Mouse (Mus musculus) CH12.LX (cell line): ENCODE data around the gene Gm10198. TPM values are rescaled to one million over a fixed set of nuclear protein-coding genes. Genes with fewer than 3 reads are reported as not detected.

ENCODE experiments used
- DNase-seq: peaks from one replicate; pipeline ENCODE4 v3.0.0-alpha.2; 2013; ENCODE audit errors: extremely low read depth
- H3K27ac ChIP-seq: 2 replicates; pipeline ENCODE4 v1.5.1; 2012; ENCODE audit warnings: low read depth, mild to moderate bottlenecking, control low read depth, moderate library complexity; ENCODE audit not compliant: insufficient read depth
- H3K27me3 ChIP-seq: replicated peaks from 2 replicates; pipeline ENCODE3; 2012; ENCODE audit warnings: inconsistent platforms
- H3K36me3 ChIP-seq, 2 experiments: replicated peaks in 1 of 2; 2 replicates each; pipeline versions ENCODE3 to v1.6.1; 2012; ENCODE audit warnings: inconsistent platforms in 1 of 2, low read length in 1 of 2, mild to moderate bottlenecking in 1 of 2, mixed read lengths in 1 of 2, moderate library complexity in 1 of 2; ENCODE audit not compliant: control insufficient read depth in 1 of 2, insufficient read depth in 1 of 2
- H3K4me1 ChIP-seq, 2 experiments: 2 replicates each; pipeline ENCODE4 v1.6.1; 2012; ENCODE audit warnings: inconsistent platforms in 1 of 2, moderate library complexity in 1 of 2; ENCODE audit not compliant: insufficient read depth in 2 of 2, control insufficient read depth in 1 of 2
- H3K4me2 ChIP-seq: 2 replicates; pipeline ENCODE4 v1.6.1; 2012; ENCODE audit warnings: low read depth, mild to moderate bottlenecking, control low read depth; ENCODE audit not compliant: poor library complexity, insufficient read depth, severe bottlenecking
- H3K4me3 ChIP-seq, 3 experiments: fragments of 150-350 bp in 1 of 3; sonication (generic) in 1 of 3; replicated peaks in 1 of 3; 2 replicates each; pipeline versions ENCODE3 to v1.5.1; 2011 to 2012; ENCODE audit warnings: low read depth in 2 of 3, low read length in 2 of 3, mild to moderate bottlenecking in 2 of 3, moderate library complexity in 2 of 3, control low read depth in 1 of 3, improper control_type of control experiment in 1 of 3, inconsistent platforms in 1 of 3, mixed read lengths in 1 of 3; ENCODE audit not compliant: poor library complexity in 1 of 3
- H3K79me2 ChIP-seq: replicated peaks from 2 replicates; pipeline ENCODE4 v1.6.1; 2012; ENCODE audit warnings: mild to moderate bottlenecking, moderate library complexity; ENCODE audit not compliant: control insufficient read depth, poor library complexity, insufficient read depth, severe bottlenecking; ENCODE audit errors: extremely low read depth
- H3K9ac ChIP-seq: 2 replicates; pipeline ENCODE4 v1.6.1; 2012; ENCODE audit warnings: low read depth, mild to moderate bottlenecking, control low read depth, moderate library complexity; ENCODE audit not compliant: insufficient read depth
- H3K9me3 ChIP-seq: replicated peaks from 2 replicates; pipeline ENCODE3; 2012; ENCODE audit warnings: low read length, inconsistent platforms, mixed read lengths
- CHD1 ChIP-seq: IDR thresholded peaks from 2 replicates; pipeline ENCODE4 v1.6.1; 2012; ENCODE audit warnings: low read depth, low read length, improper control_type of control experiment, inconsistent platforms
- CTCF ChIP-seq, 2 experiments: IDR thresholded peaks in 1 of 2; conservative IDR thresholded peaks in 1 of 2; 2 replicates each; pipeline ENCODE4 v1.5.1; 2011 to 2012; ENCODE audit warnings: low read depth in 2 of 2, low read length in 2 of 2, improper control_type of control experiment in 1 of 2, inconsistent platforms in 1 of 2, mild to moderate bottlenecking in 1 of 2, moderate library complexity in 1 of 2
- E2F4 ChIP-seq: IDR thresholded peaks from 2 replicates; pipeline ENCODE4 v1.6.1; 2011; ENCODE audit warnings: low read depth, low read length, improper control_type of control experiment; ENCODE audit not compliant: insufficient replicate concordance
- ELF1 ChIP-seq: IDR thresholded peaks from 2 replicates; pipeline ENCODE4 v1.6.1; 2014; ENCODE audit warnings: low read depth, mild to moderate bottlenecking, inconsistent platforms, low read length, improper control_type of control experiment
- EP300 ChIP-seq: IDR thresholded peaks from 2 replicates; pipeline ENCODE4 v1.6.1; 2011; ENCODE audit warnings: low read length, improper control_type of control experiment
- ETS1 ChIP-seq: conservative IDR thresholded peaks from 2 replicates; pipeline ENCODE4 v1.6.1; 2012; ENCODE audit warnings: low read depth, mild to moderate bottlenecking, inconsistent platforms, low read length, improper control_type of control experiment, moderate library complexity
- GABPA ChIP-seq: IDR thresholded peaks from 2 replicates; pipeline ENCODE4 v1.6.1; 2012; ENCODE audit warnings: low read depth, low read length, improper control_type of control experiment, inconsistent platforms; ENCODE audit not compliant: insufficient replicate concordance
- HCFC1 ChIP-seq: IDR thresholded peaks from 2 replicates; pipeline ENCODE4 v1.6.1; 2012; ENCODE audit warnings: low read depth, mild to moderate bottlenecking, inconsistent platforms, low read length, improper control_type of control experiment
- KAT2A ChIP-seq: IDR thresholded peaks from 2 replicates; pipeline ENCODE4 v1.6.1; 2012; ENCODE audit warnings: low read length, improper control_type of control experiment, inconsistent platforms; ENCODE audit not compliant: insufficient replicate concordance
- MAX ChIP-seq: IDR thresholded peaks from 2 replicates; pipeline ENCODE4 v1.6.1; 2011; ENCODE audit warnings: low read length, improper control_type of control experiment
- MAZ ChIP-seq: IDR thresholded peaks from 2 replicates; pipeline ENCODE4 v1.6.1; 2012; ENCODE audit warnings: low read depth, mild to moderate bottlenecking, inconsistent platforms, low read length, improper control_type of control experiment, moderate library complexity
- MEF2A ChIP-seq: IDR thresholded peaks from 2 replicates; pipeline ENCODE4 v1.6.1; 2014; ENCODE audit warnings: low read depth, mild to moderate bottlenecking, inconsistent platforms, low read length, improper control_type of control experiment, borderline replicate concordance
- MXI1 ChIP-seq: IDR thresholded peaks from 2 replicates; pipeline ENCODE4 v1.6.1; 2011; ENCODE audit warnings: mild to moderate bottlenecking, low read depth, low read length, improper control_type of control experiment
- NRF1 ChIP-seq: IDR thresholded peaks from 2 replicates; pipeline ENCODE4 v1.6.1; 2014; ENCODE audit warnings: low read depth, mild to moderate bottlenecking, inconsistent platforms, low read length, improper control_type of control experiment, moderate library complexity
- PAX5 ChIP-seq: IDR thresholded peaks from 2 replicates; pipeline ENCODE4 v1.6.1; 2012; ENCODE audit warnings: low read length, inconsistent platforms, mixed read lengths
- POLR2A ChIP-seq: IDR thresholded peaks from 2 replicates; pipeline ENCODE4 v1.6.1; 2011; ENCODE audit warnings: low read depth, mild to moderate bottlenecking, improper control_type of control experiment, low read length
- RCOR1 ChIP-seq: conservative IDR thresholded peaks from 2 replicates; pipeline ENCODE4 v1.6.1; 2012; ENCODE audit warnings: low read depth, mild to moderate bottlenecking, inconsistent platforms, low read length, improper control_type of control experiment
- TCF12 ChIP-seq: IDR thresholded peaks from 2 replicates; pipeline ENCODE4 v1.6.1; 2014; ENCODE audit warnings: low read depth, mild to moderate bottlenecking, inconsistent platforms, low read length, improper control_type of control experiment
- UBTF ChIP-seq: IDR thresholded peaks from 2 replicates; pipeline ENCODE4 v1.6.1; 2012; ENCODE audit warnings: low read depth, mild to moderate bottlenecking, inconsistent platforms, low read length, improper control_type of control experiment, moderate library complexity
- USF2 ChIP-seq: conservative IDR thresholded peaks from 2 replicates; pipeline ENCODE4 v1.6.1; 2011; ENCODE audit warnings: low read depth, low read length, improper control_type of control experiment
- ZC3H11A ChIP-seq: IDR thresholded peaks from 2 replicates; pipeline ENCODE4 v1.6.1; 2012; ENCODE audit warnings: low read depth, mild to moderate bottlenecking, inconsistent platforms, low read length, improper control_type of control experiment
- ZKSCAN1 ChIP-seq: IDR thresholded peaks from 2 replicates; pipeline ENCODE4 v1.6.1; 2012; ENCODE audit warnings: low read depth, inconsistent platforms, low read length, improper control_type of control experiment, borderline replicate concordance
- ZMIZ1 ChIP-seq: IDR thresholded peaks from 2 replicates; pipeline ENCODE4 v1.6.1; 2012; ENCODE audit warnings: low read depth, mild to moderate bottlenecking, inconsistent platforms, low read length, improper control_type of control experiment
- ZNF384 ChIP-seq: IDR thresholded peaks from 2 replicates; pipeline ENCODE4 v1.6.1; 2012; ENCODE audit warnings: low read depth, low read length, improper control_type of control experiment, inconsistent platforms
- dilution Hi-C: fragments of 300-500 bp; cut with MboI; formaldehyde crosslinking; loops from 2 replicates; pipeline ENCODE4 v1.14.3; 2020; ENCODE audit warnings: low sequenced_read_pairs; ENCODE audit not compliant: extremely low pct_unique_long_range_greater_than_20kb, extremely low pct_ligation_motif_present
- in situ Hi-C: fragments of 300-500 bp; cut with MboI; formaldehyde crosslinking; loops from 3 replicates; pipeline ENCODE4 v1.14.3; 2019; ENCODE audit warnings: low sequenced_read_pairs, low pct_ligation_motif_present, low pct_unique_long_range_greater_than_20kb, mixed read lengths
- polyA plus RNA-seq: library from polyadenylated mRNA; unstranded; fragments of >175 nt; gene quantifications from 2 replicates; pipeline ENCODE4 v1.2.1, GENCODE M21; 2012; ENCODE audit warnings: low read depth; ENCODE audit not compliant: insufficient read length
- total RNA-seq, 2 experiments: library from RNA; depleted of rRNA; stranded (reverse); fragments of 300-350 nt in 1 of 2; fragments of >200 nt in 1 of 2; gene quantifications; 2 replicates each; pipeline ENCODE4 v1.2.3; 2012 to 2014

The Gm10198 gene
- total and polyA plus RNA-seq, 3 experiments: not detected

DNA sequence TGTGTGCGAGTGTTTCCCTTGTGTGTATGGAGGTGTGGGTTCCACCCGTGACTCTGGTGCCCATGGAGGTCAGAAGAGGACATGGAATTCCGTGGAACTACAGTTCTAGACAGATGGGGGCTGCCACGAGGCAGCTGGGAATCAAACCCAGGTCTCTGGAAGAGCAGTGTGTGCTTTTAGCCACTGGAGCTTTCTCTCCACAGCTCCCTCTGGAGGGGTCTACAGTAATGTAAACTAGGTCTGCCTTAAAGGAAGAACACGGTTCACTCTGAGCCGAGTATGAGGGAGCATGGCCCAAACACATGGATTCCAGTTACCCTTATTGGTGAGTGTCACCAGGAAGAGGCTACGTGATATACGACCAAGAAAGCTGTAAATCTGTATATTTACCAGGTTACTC is 38.6 kb upstream of the Gm10198 start:
- Histone ChIP-seq H3K4me1 (no peaks in the 10 kb centered on the region), H3K4me3 (no peak overlapping the region), H3K9ac (no peak overlapping the region), H3K9me3 (peaks cover 6% of the 10 kb centered on the region), H3K27ac (no peak overlapping the region), H3K79me2 (no peaks in the 10 kb centered on the region), H3K4me2 (no peak overlapping the region), H3K27me3 (peaks cover 3% of the 10 kb centered on the region), H3K36me3 (no peaks in the 10 kb centered on the region)
- no peak for DNase-seq
- no peak for TF ChIP-seq USF2
- TF ChIP-seq CTCF (conservative IDR thresholded peaks at IDR 0.05 in 1 of 2, IDR thresholded peaks at IDR 0.05 in 1 of 2; ENCODE audit: low read depth in 2 of 2, low read length in 2 of 2): 0 out of 4 replicates have a peak, but pooled peaks of 1 of the 2 experiments have one; percentile 9
- dilution Hi-C loops (no loop called here), in situ Hi-C loops (no loop called here)

GRCm38 (mm10) chr13:111555333-111555732 is 37.3 kb upstream of the Gm10198 start:
- Histone ChIP-seq H3K27me3 (peaks cover 3% of the 10 kb centered on the region), H3K27ac (no peak overlapping the region), H3K36me3 (no peaks in the 10 kb centered on the region), H3K9ac (no peak overlapping the region), H3K9me3 (peaks cover 6% of the 10 kb centered on the region), H3K4me3 (no peak overlapping the region), H3K4me2 (no peak overlapping the region), H3K79me2 (no peaks in the 10 kb centered on the region), H3K4me1 (no peaks in the 10 kb centered on the region)
- TF ChIP-seq USF2 (no peak), TCF12 (no peak), POLR2A (no peak), MAZ (no peak), ELF1 (no peak), HCFC1 (no peak), GABPA (no peak), E2F4 (no peak), NRF1 (no peak), PAX5 (no peak)
- dilution Hi-C loops: no loop called here
- in situ Hi-C loops: no loop called here
- no peak for DNase-seq

GRCm38 (mm10) chr13:111556375-111556774 is 36.2 kb upstream of the Gm10198 start:
- dilution Hi-C loops (no loop called here), in situ Hi-C loops (no loop called here)
- no peak overlapping the region for H3K4me3 ChIP-seq
- H3K79me2 ChIP-seq: no peaks in the 10 kb centered on the region
- no peaks in the 10 kb centered on the region for H3K4me1 ChIP-seq
- no peak overlapping the region for H3K27ac ChIP-seq
- H3K9me3 ChIP-seq: peaks cover 9% of the 10 kb centered on the region
- no peak overlapping the region for H3K9ac ChIP-seq
- H3K4me2 ChIP-seq: no peak overlapping the region
- no peak for DNase-seq
- H3K36me3 ChIP-seq: no peaks in the 10 kb centered on the region
- TF ChIP-seq EP300: no peak
- TF ChIP-seq USF2: no peak
- no peak for TF ChIP-seq ZMIZ1
- TF ChIP-seq ETS1: no peak
- no peak for TF ChIP-seq MAX
- TF ChIP-seq CHD1: no peak
- no peak for TF ChIP-seq E2F4
- no peak for TF ChIP-seq ZC3H11A
- no peak for TF ChIP-seq MEF2A
- TF ChIP-seq POLR2A: no peak
- TF ChIP-seq RCOR1: no peak
- TF ChIP-seq ZNF384: no peak
- no peak for TF ChIP-seq NRF1
- no peak for TF ChIP-seq MXI1
- no peak for TF ChIP-seq ELF1
- no peak for TF ChIP-seq ZKSCAN1
- TF ChIP-seq KAT2A: no peak
- no peak for TF ChIP-seq PAX5
- TF ChIP-seq UBTF: no peak
- TF ChIP-seq, all 38 proteins: peak for 0
- peaks cover 3% of the 10 kb centered on the region for H3K27me3 ChIP-seq
